Mouse (Mus musculus) ES-E14 (cell line): ENCODE measurements around the gene Atpaf2.

Experiments used
- CHD2 ChIP-seq: IDR thresholded peaks from 2 replicates; pipeline ENCODE4 v1.6.1; 2014; ENCODE audit warnings: mild to moderate bottlenecking, low read depth, low read length, inconsistent platforms
- HCFC1 ChIP-seq: IDR thresholded peaks from 2 replicates; pipeline ENCODE4 v1.6.1; 2012; ENCODE audit warnings: low read length, inconsistent platforms, borderline replicate concordance; ENCODE audit not compliant: insufficient read depth
- ZC3H11A ChIP-seq: IDR thresholded peaks from 2 replicates; pipeline ENCODE4 v1.6.1; 2012; ENCODE audit warnings: low read depth, mild to moderate bottlenecking, inconsistent platforms, low read length, borderline replicate concordance
- ZNF384 ChIP-seq: IDR thresholded peaks from 2 replicates; pipeline ENCODE4 v1.6.1; 2012; ENCODE audit warnings: low read depth, low read length, inconsistent platforms

GRCm38 (mm10) chr11:60359138-60359537, 59.1 kb downstream of the Atpaf2 start:
- TF ChIP-seq CHD2, result no peak
- TF ChIP-seq ZC3H11A, result no peak
- no peak for TF ChIP-seq HCFC1
- no peak for TF ChIP-seq ZNF384
